Mouse (Mus musculus) embryonic fibroblast, embryonic 13.5 days (primary cell): ENCODE data around the gene Camta1.

Experiments
- CTCF ChIP-seq: IDR thresholded peaks from 2 replicates; pipeline ENCODE4 v1.5.1; 2011; ENCODE audit warnings: mild to moderate bottlenecking, control low read depth, low read length, moderate library complexity, borderline replicate concordance; ENCODE audit not compliant: insufficient read depth
- POLR2A ChIP-seq: IDR thresholded peaks from 2 replicates; pipeline ENCODE4 v1.6.1; 2011; ENCODE audit warnings: low read depth, mild to moderate bottlenecking, control low read depth, low read length, moderate library complexity

- TF ChIP-seq CTCF (no peak), POLR2A (no peak)
Observed at GRCm38 (mm10) chr4:151448341-151448740, 413.3 kb downstream of the Camta1 start.
